Mouse (Mus musculus) brain, embryonic 14.5 days (tissue): Measurements from ENCODE around the gene Rmnd5b.

Experiments
- CTCF ChIP-seq: fragments of 200-500 bp; IDR thresholded peaks from 2 replicates; pipeline ENCODE4 v1.5.1; 2012; ENCODE audit warnings: inconsistent platforms, mild to moderate bottlenecking, moderate library complexity, borderline replicate concordance; ENCODE audit not compliant: insufficient read depth, insufficient read length; ENCODE audit errors: extremely low read depth
- POLR2A ChIP-seq: fragments of 200-500 bp; IDR thresholded peaks from 2 replicates; pipeline ENCODE4 v1.6.1; 2012; ENCODE audit warnings: mild to moderate bottlenecking, inconsistent platforms, borderline replicate concordance; ENCODE audit not compliant: poor library complexity, insufficient read depth, insufficient read length, severe bottlenecking; ENCODE audit errors: extremely low read depth

DNA sequence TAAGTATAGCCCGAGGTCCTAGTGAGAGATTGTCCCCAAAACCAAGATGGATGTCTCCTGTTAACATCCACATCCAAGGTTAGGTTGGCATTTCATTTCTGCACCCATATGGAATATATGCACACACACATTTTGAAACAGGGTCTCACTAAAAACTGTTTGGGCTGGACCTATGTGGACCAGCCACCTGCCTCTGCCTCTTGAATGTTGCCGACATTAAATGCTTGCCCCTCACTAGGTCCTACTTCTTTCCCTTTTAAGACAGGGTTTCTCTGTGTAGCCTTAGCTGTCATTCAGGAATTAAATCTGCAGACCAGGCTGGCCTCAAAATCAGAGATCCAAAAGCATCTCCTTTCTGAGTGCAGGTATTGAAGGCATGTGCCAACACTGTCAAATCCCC, 38.1 kb downstream of the Rmnd5b start:
- TF ChIP-seq POLR2A (no peak), CTCF (no peak)
